Mouse (Mus musculus): ENCODE measurements around the gene Wtip. TPM values are rescaled to one million over a fixed set of nuclear protein-coding genes. Genes with fewer than 3 reads are reported as not detected.

The Wtip gene
- total and polyA plus RNA-seq, 2 experiments = 1.9 to 2.8 TPM

- DNase-seq (ENCODE audit: extremely low read depth, low read depth, low spot score) = no peak
- WGBS = 80% methylated on average over 4 of the region's 4 CpGs
- Histone ChIP-seq H3K4me1 (ENCODE audit: control insufficient read depth, insufficient read depth, low read length) (no peaks in the 10 kb centered on the region), H3K27me3 (ENCODE audit: control insufficient read depth, insufficient read depth, low read length) (no peaks in the 10 kb centered on the region), H3K27ac (replicated peaks; ENCODE audit: insufficient read depth, low read depth, low read length) (no peak overlapping the region), H3K79me2 (ENCODE audit: control insufficient read depth, insufficient read depth, low read length) (no peaks in the 10 kb centered on the region), H3K4me3 (ENCODE audit: insufficient read depth, low read depth, low read length) (no peak overlapping the region), H3K36me3 (ENCODE audit: control insufficient read depth, insufficient read depth, low read length) (peaks cover 70% of the 10 kb centered on the region), H3K9ac (ENCODE audit: low read depth, low read length) (no peak overlapping the region)
- TF ChIP-seq CTCF (IDR thresholded peaks at IDR 0.05; ENCODE audit: low read depth, low read length) (no peak), POLR2A (IDR thresholded peaks at IDR 0.05; ENCODE audit: extremely low read depth, insufficient read depth, low read length) (no peak)
These were observed 14.1 kb upstream of the Wtip start for GRCm38 (mm10) chr7:34147193-34147592.

DNA sequence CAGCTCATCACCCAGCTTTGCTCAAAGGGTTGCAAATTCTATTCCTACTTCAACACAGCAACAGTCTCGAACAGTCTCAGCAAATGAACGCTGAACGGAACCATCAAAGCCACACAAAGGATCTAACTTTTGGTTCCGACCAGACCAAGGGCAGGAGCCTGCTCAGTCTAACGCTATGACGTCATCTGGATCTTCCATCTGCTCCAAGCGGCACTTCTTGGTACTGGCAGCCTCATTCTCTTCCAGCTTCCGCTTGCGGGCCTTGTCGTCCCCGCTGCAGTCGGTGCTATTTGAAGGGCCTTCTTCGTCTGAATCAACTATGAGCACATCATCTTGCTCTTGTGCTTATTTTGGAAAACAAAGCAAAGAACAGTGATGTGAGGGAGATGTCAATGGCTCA lies 8.1 kb upstream of the Wtip start:
- Histone ChIP-seq H3K4me1 (ENCODE audit: control insufficient read depth, insufficient read depth, low read length) (no peaks in the 10 kb centered on the region), H3K79me2 (ENCODE audit: control insufficient read depth, insufficient read depth, low read length) (no peaks in the 10 kb centered on the region), H3K36me3 (ENCODE audit: control insufficient read depth, insufficient read depth, low read length) (peaks cover 44% of the 10 kb centered on the region), H3K9ac (ENCODE audit: low read depth, low read length) (no peak overlapping the region), H3K4me3 (ENCODE audit: insufficient read depth, low read depth, low read length) (no peak overlapping the region), H3K27me3 (ENCODE audit: control insufficient read depth, insufficient read depth, low read length) (no peaks in the 10 kb centered on the region), H3K27ac (replicated peaks; ENCODE audit: insufficient read depth, low read depth, low read length) (no peak overlapping the region)
- WGBS = 97% methylated on average over 13 of the region's 13 CpGs
- no peak for TF ChIP-seq POLR2A (IDR thresholded peaks at IDR 0.05; ENCODE audit: extremely low read depth, insufficient read depth, low read length)
- no peak for DNase-seq (ENCODE audit: extremely low read depth, low read depth, low spot score)

DNA sequence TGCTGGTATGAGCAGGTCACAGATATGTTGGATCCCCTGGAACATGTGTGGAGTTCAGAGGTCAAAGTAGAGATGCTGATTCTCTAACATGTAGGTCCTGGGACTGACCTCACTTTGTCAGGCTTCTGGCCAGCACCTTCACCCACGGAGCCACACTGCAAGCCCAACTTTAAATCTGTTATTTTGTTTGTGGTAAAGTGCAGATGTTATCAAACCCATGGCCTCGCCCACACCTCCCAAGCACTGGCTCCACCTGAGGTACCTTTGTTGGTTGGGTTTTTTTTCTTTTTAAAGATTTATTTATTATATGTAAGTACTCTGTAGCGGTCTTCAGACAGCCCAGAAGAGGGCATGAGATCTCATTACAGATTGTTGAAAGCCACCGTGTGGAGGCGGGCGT lies 6.4 kb upstream of the Wtip start:
- WGBS = 87% methylated on average over 6 of the region's 6 CpGs
- Histone ChIP-seq H3K27ac (replicated peaks; ENCODE audit: insufficient read depth, low read depth, low read length) (no peak overlapping the region), H3K4me3 (ENCODE audit: insufficient read depth, low read depth, low read length) (no peak overlapping the region), H3K79me2 (ENCODE audit: control insufficient read depth, insufficient read depth, low read length) (no peaks in the 10 kb centered on the region), H3K9ac (ENCODE audit: low read depth, low read length) (no peak overlapping the region), H3K4me1 (ENCODE audit: control insufficient read depth, insufficient read depth, low read length) (no peaks in the 10 kb centered on the region), H3K36me3 (ENCODE audit: control insufficient read depth, insufficient read depth, low read length) (peaks cover 36% of the 10 kb centered on the region), H3K27me3 (ENCODE audit: control insufficient read depth, insufficient read depth, low read length) (no peaks in the 10 kb centered on the region)
- TF ChIP-seq CTCF (IDR thresholded peaks at IDR 0.05; ENCODE audit: low read depth, low read length) (no peak), POLR2A (IDR thresholded peaks at IDR 0.05; ENCODE audit: extremely low read depth, insufficient read depth, low read length) (no peak)
- DNase-seq (ENCODE audit: extremely low read depth, low read depth, low spot score) = no peak

- WGBS = 97% methylated on average over 2 of the region's 2 CpGs
- Histone ChIP-seq H3K4me1 (ENCODE audit: control insufficient read depth, insufficient read depth, low read length) (no peaks in the 10 kb centered on the region; the same call in 1 of the 2 replicates), H3K36me3 (ENCODE audit: control insufficient read depth, insufficient read depth, low read length) (no peaks in the 10 kb centered on the region), H3K27me3 (ENCODE audit: control insufficient read depth, insufficient read depth, low read length) (peaks cover 9% of the 10 kb centered on the region), H3K9ac (ENCODE audit: low read depth, low read length) (no peak overlapping the region), H3K27ac (replicated peaks; ENCODE audit: insufficient read depth, low read depth, low read length) (no peak overlapping the region), H3K4me3 (ENCODE audit: insufficient read depth, low read depth, low read length) (no peak overlapping the region), H3K79me2 (ENCODE audit: control insufficient read depth, insufficient read depth, low read length) (no peaks in the 10 kb centered on the region; the same call in 1 of the 2 replicates)
- no peak for DNase-seq (ENCODE audit: extremely low read depth, low read depth, low spot score)
- no peak for TF ChIP-seq CTCF (IDR thresholded peaks at IDR 0.05; ENCODE audit: low read depth, low read length)
- no peak for TF ChIP-seq POLR2A (IDR thresholded peaks at IDR 0.05; ENCODE audit: extremely low read depth, insufficient read depth, low read length)
These were observed 1.3 kb upstream of the Wtip start for GRCm38 (mm10) chr7:34134336-34134735.

DNA sequence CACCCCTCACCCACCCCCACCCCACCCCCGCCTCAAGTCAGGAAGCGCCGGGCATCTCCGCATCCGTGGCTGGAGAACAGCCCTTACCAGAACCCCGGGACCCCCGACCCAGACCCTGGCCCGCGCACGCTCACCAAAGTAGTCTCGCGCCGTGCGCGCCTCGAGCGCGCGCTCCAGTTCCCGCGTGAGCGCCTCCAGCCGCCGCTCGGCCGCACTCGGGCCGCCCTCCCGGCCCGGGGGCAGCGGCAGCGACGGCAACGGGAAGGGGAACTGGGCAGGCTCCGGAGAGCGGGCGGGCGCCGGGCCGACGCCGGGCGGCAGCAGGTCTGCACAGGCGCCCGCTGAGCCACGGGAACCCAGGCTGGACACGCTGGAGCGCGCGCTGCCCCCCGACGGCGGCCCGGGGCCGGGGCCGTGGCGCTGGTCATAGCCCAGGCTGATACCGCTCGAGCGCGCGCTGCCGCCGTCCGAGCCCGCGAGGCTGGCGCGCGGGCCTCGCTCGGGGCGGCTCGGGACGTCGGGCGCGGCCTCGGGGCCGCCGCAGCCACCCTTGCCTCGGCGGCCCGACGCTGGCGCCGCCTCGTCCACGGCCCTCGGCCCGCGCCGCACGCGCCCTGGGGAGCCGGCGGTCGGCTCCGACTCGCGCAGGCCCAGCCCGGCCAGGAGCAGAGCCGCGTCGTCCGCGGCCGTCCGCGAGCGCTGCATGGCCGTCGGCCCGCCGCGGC lies 551 bp downstream of the Wtip start:
- Histone ChIP-seq H3K4me1 (ENCODE audit: control insufficient read depth, insufficient read depth, low read length) (no peaks in the 10 kb centered on the region; the same call in 1 of the 2 replicates), H3K27ac (replicated peaks; ENCODE audit: insufficient read depth, low read depth, low read length) (no peak overlapping the region), H3K9ac (ENCODE audit: low read depth, low read length) (peak overlapping the region; percentile 81), H3K4me3 (ENCODE audit: insufficient read depth, low read depth, low read length) (peak overlapping the region; percentile 74), H3K79me2 (ENCODE audit: control insufficient read depth, insufficient read depth, low read length) (no peaks in the 10 kb centered on the region; the same call in 1 of the 2 replicates), H3K27me3 (ENCODE audit: control insufficient read depth, insufficient read depth, low read length) (peaks cover 9% of the 10 kb centered on the region), H3K36me3 (ENCODE audit: control insufficient read depth, insufficient read depth, low read length) (no peaks in the 10 kb centered on the region)
- TF ChIP-seq POLR2A (IDR thresholded peaks at IDR 0.05; ENCODE audit: extremely low read depth, insufficient read depth, low read length) = no peak
- WGBS = 4% methylated on average over 115 of the region's 116 CpGs
- DNase-seq (ENCODE audit: extremely low read depth, low read depth, low spot score) = no peak

DNA sequence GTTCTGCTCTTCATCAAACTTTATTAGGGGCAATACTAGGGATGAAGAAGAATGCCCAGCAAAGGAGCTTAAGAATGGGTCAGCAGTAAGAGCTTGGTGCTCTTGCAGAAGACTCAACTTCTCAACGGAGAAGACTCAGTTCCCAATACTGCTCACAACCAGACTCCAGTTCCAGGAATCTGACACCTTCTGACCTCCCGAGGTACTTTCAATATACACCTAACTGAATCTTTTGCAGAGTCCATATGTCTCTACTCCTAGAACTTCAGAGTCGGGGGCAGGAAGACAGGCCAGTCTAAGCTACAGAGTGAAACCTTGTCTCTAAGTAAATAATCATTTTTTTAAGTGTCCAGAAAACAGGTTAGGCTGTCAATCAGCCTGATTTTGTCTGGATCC lies 1.1 kb downstream of the Wtip start:
- no peak for TF ChIP-seq POLR2A (IDR thresholded peaks at IDR 0.05; ENCODE audit: extremely low read depth, insufficient read depth, low read length)
- TF ChIP-seq CTCF (IDR thresholded peaks at IDR 0.05; ENCODE audit: low read depth, low read length) = no peak
- DNase-seq (ENCODE audit: extremely low read depth, low read depth, low spot score) = no peak
- H3K36me3 ChIP-seq (ENCODE audit: control insufficient read depth, insufficient read depth, low read length) = no peaks in the 10 kb centered on the region
- WGBS = 14% methylated on average over 3 of the region's 3 CpGs
- H3K4me1 ChIP-seq (ENCODE audit: control insufficient read depth, insufficient read depth, low read length) = no peaks in the 10 kb centered on the region; the same call in 1 of the 2 replicates
- H3K27me3 ChIP-seq (ENCODE audit: control insufficient read depth, insufficient read depth, low read length) = peaks cover 9% of the 10 kb centered on the region
- H3K79me2 ChIP-seq (ENCODE audit: control insufficient read depth, insufficient read depth, low read length) = no peaks in the 10 kb centered on the region; the same call in 1 of the 2 replicates
- H3K4me3 ChIP-seq (ENCODE audit: insufficient read depth, low read depth, low read length) = no peak overlapping the region
- H3K9ac ChIP-seq (ENCODE audit: low read depth, low read length) = no peak overlapping the region
- no peak overlapping the region for H3K27ac ChIP-seq (replicated peaks; ENCODE audit: insufficient read depth, low read depth, low read length)
